Comparison of ENCODE assay signal across 9 mouse cellular contexts in the genomic region with DNA sequence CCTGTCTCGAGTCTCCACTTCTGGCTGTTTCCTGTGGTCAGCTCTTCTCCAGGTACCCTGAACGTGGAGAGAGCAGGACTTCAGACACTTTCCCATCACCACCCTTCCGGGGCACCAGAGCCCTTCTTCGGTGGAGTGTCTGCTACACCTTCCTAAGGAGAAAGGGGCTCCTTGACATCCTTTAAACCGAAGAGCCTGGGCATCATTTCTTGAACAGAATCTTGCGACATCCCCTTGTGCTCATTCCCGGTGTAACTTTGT. TPM values are rescaled to one million over a fixed set of nuclear protein-coding genes. Genes with fewer than 3 reads are reported as not detected.
DNase-seq lines count a peak whose midpoint lies in the region; ATAC-seq lines count a peak whose summit lies in the region.
"Had no signal": no experiment of that assay in that cellular context is flagged by ENCODE, and none has a peak within 500 bp of the region (broad histone marks: within the 10 kb centered on the region; RNA-seq: fewer than 3 reads in every experiment).

No protein-coding gene starts in this region.

- WGBS in heart, embryonic 12.5 days = 2% methylated on average over 7 of the region's 7 CpGs
- WGBS in hindbrain, embryonic 14.5 days = 1% methylated on average over 7 of the region's 7 CpGs
- under 1% methylated on average over 7 of the region's 7 CpGs for WGBS in midbrain, embryonic 13.5 days

- no peaks in the 10 kb centered on the region for H3K9me3 ChIP-seq in heart, embryonic 12.5 days (replicated peaks)
- no peaks in the 10 kb centered on the region for H3K9me3 ChIP-seq in hindbrain, embryonic 14.5 days (ENCODE audit: control insufficient read depth, low read length)
- no peaks in the 10 kb centered on the region for H3K9me3 ChIP-seq in midbrain, embryonic 13.5 days

- H3K9ac ChIP-seq in heart, embryonic 12.5 days = peak overlapping the region; percentile 63; the same call in 1 of the 2 replicates
- peak overlapping the region; percentile 76 for H3K9ac ChIP-seq in hindbrain, embryonic 14.5 days
- peak overlapping the region; percentile 70 for H3K9ac ChIP-seq in midbrain, embryonic 13.5 days (replicated peaks)

- intact Hi-C loops in heart, postnatal 36 days (cut with DNase I) = no loop called here

- H3K4me3 ChIP-seq in heart, embryonic 12.5 days = peak overlapping the region; percentile 65
- H3K4me3 ChIP-seq in hindbrain, embryonic 14.5 days (replicated peaks; ENCODE audit: low read length) = peak overlapping the region; percentile 71
- peak overlapping the region; percentile 66 for H3K4me3 ChIP-seq in midbrain, embryonic 13.5 days (replicated peaks)

- H3K4me1 ChIP-seq in heart, embryonic 12.5 days (replicated peaks) = peaks cover 11% of the 10 kb centered on the region
- peaks cover 12% of the 10 kb centered on the region; the same call in 1 of the 2 replicates for H3K4me1 ChIP-seq in hindbrain, embryonic 14.5 days (replicated peaks; ENCODE audit: control insufficient read depth, insufficient read depth, low read length)
- H3K4me1 ChIP-seq in midbrain, embryonic 13.5 days (replicated peaks) = peaks cover 24% of the 10 kb centered on the region

- no peak for ATAC-seq in heart, embryonic 12.5 days (ENCODE audit: insufficient number of reproducible peaks, low FRiP score)
- ATAC-seq in hindbrain, embryonic 14.5 days (ENCODE audit: low FRiP score) = no peak
- no peak; the same call in 1 of the 2 replicates for ATAC-seq in midbrain, embryonic 13.5 days
- no peak for ATAC-seq in granulocyte monocyte progenitor cell, adult 5-6 weeks (replicated peaks; ENCODE audit: poor library complexity, severe bottlenecking)

- peak overlapping the region; percentile 100 for H3K4me2 ChIP-seq in heart, embryonic 12.5 days
- peak overlapping the region; percentile 93 for H3K4me2 ChIP-seq in hindbrain, embryonic 14.5 days (replicated peaks)
- H3K4me2 ChIP-seq in midbrain, embryonic 13.5 days (replicated peaks) = peak overlapping the region; percentile 86

- no peaks in the 10 kb centered on the region for H3K36me3 ChIP-seq in heart, embryonic 12.5 days
- no peaks in the 10 kb centered on the region for H3K36me3 ChIP-seq in hindbrain, embryonic 14.5 days (replicated peaks; ENCODE audit: control insufficient read depth, insufficient read depth)
- H3K36me3 ChIP-seq in midbrain, embryonic 13.5 days = no peaks in the 10 kb centered on the region

- DNase-seq in heart, postnatal 36 days = no peak
- DNase-seq in R1 (ENCODE audit: low read depth, low spot score) = peak; percentile 34
- DNase-seq in hindbrain, embryonic 14.5 days (ENCODE audit: low spot score) = no peak
- DNase-seq in adrenal gland, postnatal 36 days = no peak
- DNase-seq in thymus, postnatal 4 days = no peak

- H3K27ac ChIP-seq in heart, embryonic 12.5 days (ENCODE audit: poor library complexity, severe bottlenecking) = no peak overlapping the region
- H3K27ac ChIP-seq in hindbrain, embryonic 14.5 days = peak overlapping the region; percentile 55; the same call in 1 of the 2 replicates
- H3K27ac ChIP-seq in midbrain, embryonic 13.5 days = no peak overlapping the region

- peaks cover 40% of the 10 kb centered on the region for H3K27me3 ChIP-seq in heart, embryonic 12.5 days (replicated peaks)
- H3K27me3 ChIP-seq in hindbrain, embryonic 14.5 days (ENCODE audit: control insufficient read depth, insufficient read depth, low read length) = peaks cover 28% of the 10 kb centered on the region
- H3K27me3 ChIP-seq in midbrain, embryonic 13.5 days = peaks cover 41% of the 10 kb centered on the region

RNA-seq across cellular contexts. Expression of gene Lingo2, which starts 0.3 kb away (rescaled TPM):
- polyA plus RNA-seq in heart, embryonic 12.5 days (2016; fragmentation: Nextera tagmentation; extraction: Ambion mirVana) = 0.21 and 0.65 TPM in 2 replicates
- total RNA-seq in heart, postnatal 36 days (2021) = not detected
- polyA plus RNA-seq in hindbrain, embryonic 14.5 days (2014; fragmentation: Nextera tagmentation; extraction: Ambion mirVana) = 68.8 and 80.0 TPM in 2 replicates
- 22.5 and 26.1 TPM in 2 replicates for polyA plus RNA-seq in midbrain, embryonic 13.5 days (2015; fragmentation: Nextera tagmentation; extraction: Ambion mirVana)
- total RNA-seq in adrenal gland, postnatal 36 days (2021) = not detected
- total RNA-seq in granulocyte monocyte progenitor cell, adult 5-6 weeks (2014; fragmentation: Nextera tagmentation) = not detected in 2 replicates
- total RNA-seq in granulocyte monocyte progenitor cell, adult 5-6 weeks (2017) = not detected in 2 replicates
- total RNA-seq: hematopoietic stem cell, adult 5-6 weeks had no signal
